Mouse (Mus musculus): Measurements from ENCODE around the gene Ncor2.
"Not testable (repeated sequence)": the region's sequence is repeated elsewhere in the genome, so short reads cannot be mapped to it uniquely, and the experiment has no call there.

The Ncor2 gene

DNA sequence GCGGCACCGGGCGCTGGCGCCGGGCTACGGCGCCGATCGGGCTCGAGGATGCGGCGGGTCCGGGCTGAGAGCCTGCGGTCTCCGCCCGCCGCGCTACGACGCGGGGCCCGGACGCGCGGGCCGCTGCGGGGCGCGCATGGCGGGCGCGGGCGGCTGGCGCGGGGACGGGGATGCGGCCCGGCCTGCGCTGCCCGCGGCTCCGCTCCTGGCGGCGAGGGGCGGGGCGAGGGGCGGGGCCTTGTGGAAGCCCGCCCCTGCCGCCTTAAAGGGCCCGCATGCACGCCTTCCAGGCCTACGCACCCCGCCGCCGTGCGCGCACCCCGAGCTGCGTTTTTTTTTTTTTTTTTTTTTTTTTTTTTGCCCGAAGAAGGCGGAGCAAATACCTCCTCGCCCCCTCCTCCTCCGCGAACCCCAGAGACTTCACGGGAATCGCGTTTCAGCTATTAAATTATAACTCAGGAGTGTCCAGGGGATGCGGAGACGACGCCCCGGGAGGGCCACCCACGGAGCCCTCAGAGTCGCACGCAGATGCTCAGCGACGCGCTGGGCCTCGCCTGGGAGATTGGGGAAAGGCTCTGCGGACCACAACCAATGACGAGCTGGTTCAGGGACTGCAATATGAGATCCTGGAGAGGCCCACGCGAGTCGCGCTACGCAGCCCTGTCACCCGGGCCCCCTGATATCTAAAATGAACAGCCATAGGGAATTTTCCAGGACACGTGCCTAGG is at the start of gene Ncor2:
TSS of gene Ncor2 (minus strand) at position 213 of the 728 bp plus-strand sequence.
- DNase-seq (ENCODE audit: low spot score in 2 of 2), result peak in 1 of 2 experiments; percentile 84

DNA sequence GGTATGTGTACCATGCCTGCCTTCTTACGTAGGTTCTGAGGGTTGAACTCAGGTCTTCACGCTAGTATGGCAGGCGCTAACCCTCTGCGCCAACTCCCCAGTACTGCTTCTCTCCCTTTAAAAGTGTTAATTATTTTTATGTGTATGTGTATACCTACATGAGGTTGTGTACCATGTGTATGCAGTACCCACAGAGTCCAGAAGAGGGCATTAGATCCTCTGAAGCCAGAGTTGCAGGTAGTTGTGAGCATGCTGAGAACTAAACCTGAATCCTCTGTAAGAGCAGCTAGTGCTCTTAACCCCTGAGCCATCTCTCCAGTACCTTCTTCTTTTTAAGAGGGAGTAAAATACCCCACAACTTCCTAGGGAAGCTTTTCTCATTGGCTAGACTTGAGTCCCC is 48.7 kb upstream of the Ncor2 start:
- no peak for DNase-seq (ENCODE audit: low spot score in 2 of 2)

- DNase-seq (ENCODE audit: low spot score in 2 of 2), result peak; percentile 48 to 83
Measured at GRCm38 (mm10) chr5:125226229-125226634, 47.2 kb upstream of the Ncor2 start.

- DNase-seq (ENCODE audit: low spot score in 2 of 2), result no peak
Measured at GRCm38 (mm10) chr5:125224925-125225324, 45.9 kb upstream of the Ncor2 start.

DNA sequence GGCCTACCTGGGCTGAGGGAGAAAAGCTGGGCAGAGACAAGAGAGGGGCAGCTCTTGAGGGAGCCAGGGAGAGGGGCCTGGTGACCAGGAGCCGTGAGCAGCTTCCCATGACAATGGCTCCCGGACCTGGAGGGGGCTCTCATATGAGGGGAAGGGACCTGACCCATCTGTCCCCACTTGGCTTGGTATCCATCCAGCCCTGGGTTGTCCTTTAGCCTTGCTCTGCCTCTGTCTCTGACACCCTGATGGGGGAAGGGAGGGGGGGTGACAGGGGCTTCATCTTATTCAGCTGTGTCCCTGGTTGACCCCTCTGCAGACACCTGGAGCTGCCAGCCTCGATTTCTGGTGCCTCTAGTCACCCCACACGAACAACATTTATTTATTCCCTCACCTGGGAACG is 44.9 kb upstream of the Ncor2 start:
- no peak for DNase-seq (ENCODE audit: low spot score in 2 of 2)

GRCm38 (mm10) chr5:125222706-125223105 is 43.7 kb upstream of the Ncor2 start:
- DNase-seq (ENCODE audit: low spot score in 2 of 2), result peak in 1 of 2 experiments; percentile 39

GRCm38 (mm10) chr5:125221868-125222267 is 42.8 kb upstream of the Ncor2 start:
- peak; percentile 71 to 90 for DNase-seq (ENCODE audit: low spot score in 2 of 2)

- no peak for DNase-seq (ENCODE audit: low spot score in 2 of 2)
Measured at GRCm38 (mm10) chr5:125217426-125218170, 38.6 kb upstream of the Ncor2 start.

DNA sequence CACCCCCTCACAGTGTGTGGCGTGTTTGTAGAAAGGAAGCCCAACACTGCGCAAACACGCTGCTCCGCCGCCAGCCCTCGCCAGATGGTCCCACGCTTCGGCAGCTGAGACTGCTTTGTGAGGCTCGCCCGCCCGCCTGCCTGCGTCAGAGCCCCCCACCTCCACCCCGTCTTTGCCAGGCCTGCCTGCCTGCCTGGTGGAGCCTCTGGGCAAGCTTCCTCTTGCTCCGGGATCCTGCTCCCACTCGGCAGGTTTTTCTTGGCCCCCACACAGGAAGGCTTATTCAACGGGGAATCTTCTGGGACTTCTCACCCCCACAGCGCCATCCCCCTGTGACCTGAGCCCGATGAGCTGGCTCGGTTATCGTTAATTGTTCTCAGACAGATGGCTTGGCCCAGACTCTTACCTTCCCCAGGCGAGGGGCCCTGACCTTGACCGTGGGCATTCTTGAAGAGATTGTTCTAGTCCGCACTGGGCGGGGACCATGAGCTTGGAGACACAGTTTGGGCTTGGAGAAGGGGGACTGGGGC is 37.0 kb upstream of the Ncor2 start:
- peak; percentile 58 to 88 for DNase-seq (ENCODE audit: low spot score in 2 of 2)

DNA sequence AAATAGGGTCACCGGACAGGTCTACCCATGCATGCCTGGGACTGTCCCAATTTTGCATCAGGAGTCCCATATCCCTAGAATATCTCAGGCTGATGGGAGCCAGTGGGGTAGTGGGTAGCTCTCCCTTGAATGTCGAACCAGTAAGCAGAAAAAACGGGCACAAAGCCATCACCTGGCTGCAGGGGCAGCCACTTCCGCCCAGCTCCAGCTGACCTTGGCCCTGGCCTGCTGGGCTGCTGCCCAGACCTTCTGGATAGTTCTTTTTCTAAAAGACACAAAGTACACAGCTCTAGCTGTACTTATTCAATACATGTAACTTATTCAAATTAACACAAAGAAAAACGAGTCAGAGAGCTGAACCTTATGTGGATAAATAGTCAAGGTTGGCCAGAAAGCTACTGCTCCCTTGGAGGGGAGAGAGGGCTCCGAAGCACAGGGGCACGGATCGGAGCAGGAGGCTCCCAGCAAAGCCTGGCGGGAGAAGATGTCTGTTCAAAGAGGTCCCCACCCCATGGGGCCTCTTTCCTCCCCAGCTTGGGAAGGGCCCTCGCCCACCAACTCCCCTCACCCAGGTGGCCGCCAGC is 36.4 kb upstream of the Ncor2 start:
- peak in 1 of 2 experiments; percentile 64 for DNase-seq (ENCODE audit: low spot score in 2 of 2)

DNA sequence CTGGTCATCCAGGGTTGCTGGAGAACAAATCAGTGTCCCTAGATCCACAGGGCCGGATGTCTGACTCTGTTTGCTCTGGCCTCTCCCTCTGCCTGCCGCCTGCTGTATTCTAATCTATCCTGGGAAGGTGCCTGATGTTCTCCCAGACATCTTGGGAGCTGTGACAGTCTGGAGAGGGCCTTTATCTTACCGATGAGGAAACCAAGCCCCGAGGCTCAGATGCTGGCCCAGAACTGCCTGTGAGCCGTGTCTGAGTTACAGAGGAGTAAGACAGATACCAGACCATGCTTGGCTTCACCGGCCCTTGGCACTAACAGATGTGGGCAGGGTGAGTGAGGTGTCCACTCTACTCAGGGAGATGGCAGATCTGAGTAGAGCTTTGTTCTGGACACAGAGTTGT is 35.0 kb upstream of the Ncor2 start:
- no peak for DNase-seq (ENCODE audit: low spot score in 2 of 2)

DNA sequence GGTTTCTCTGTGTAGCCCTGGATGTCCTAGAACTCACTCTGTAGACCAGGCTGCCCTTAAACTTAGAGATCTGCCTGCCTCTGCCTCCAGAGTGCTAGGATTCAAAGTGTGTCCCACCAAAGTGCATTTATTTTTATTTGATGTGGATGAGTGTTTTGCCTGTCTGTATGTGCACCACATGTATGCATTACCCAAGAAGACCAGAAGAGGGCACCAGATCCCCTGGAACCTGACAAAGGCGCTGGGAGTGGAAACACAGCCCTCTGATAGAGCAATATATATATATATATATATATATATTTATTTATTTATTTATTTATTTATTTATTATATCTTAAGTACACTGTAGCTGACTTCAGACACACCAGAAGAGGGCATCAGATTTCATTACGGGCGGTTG is 25.9 kb upstream of the Ncor2 start:
- not testable (repeated sequence) for DNase-seq (ENCODE audit: low spot score in 2 of 2)

DNA sequence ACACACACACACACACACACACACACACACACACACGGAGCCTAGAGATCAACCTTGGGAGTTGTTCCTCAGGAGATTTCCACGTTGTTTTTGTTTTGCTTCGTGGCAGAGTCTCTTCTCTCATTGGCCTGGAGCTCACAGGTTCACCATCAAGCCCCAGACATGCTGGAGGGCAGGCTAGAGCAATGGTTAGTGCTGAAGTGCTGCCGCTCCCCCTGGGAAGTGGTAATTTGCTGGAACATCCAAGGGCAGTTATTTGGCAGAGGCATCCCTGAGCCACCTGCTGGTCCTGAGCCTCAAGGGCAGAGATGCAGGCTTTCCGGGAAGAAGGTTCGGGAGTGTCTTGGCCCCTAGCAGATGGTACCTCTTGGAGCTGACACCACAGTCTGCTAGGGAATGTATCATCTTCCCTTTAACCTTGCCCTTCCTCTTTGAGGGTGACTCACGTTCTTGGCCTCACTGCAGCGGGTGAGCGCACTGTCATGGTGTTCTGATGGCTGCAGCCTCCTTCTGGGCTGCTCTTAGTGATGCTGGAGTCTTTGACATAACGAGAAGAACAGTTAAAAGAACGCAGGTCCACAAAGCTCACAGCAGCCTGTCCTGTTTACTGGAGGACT is 25.3 kb upstream of the Ncor2 start:
- DNase-seq (ENCODE audit: low spot score in 2 of 2), result no peak

GRCm38 (mm10) chr5:125203759-125204158 is 24.7 kb upstream of the Ncor2 start:
- DNase-seq (ENCODE audit: low spot score in 2 of 2), result peak in 1 of 2 experiments; percentile 63

DNA sequence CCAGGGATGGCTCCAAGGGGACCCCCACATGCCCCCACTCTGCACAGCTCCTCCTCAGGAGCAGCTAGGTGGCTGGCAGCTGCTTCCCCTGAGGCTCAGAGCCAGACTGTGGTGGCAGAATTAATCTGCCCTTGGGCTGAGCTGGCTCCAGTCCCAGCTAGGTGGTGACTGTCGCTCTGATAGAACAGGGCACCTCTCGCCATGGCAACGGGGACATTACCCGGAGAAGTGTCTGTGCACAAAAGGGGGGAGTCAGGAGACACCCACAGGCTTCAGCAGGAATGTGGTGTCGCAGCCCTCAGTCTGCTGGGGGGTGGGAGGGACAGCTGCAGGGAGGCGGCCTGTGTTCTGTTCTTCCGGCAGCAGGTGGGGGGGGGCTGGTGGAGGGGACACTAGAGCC is 24.1 kb upstream of the Ncor2 start:
- peak in 1 of 2 experiments; percentile 80 for DNase-seq (ENCODE audit: low spot score in 2 of 2)

- no peak for DNase-seq (ENCODE audit: low spot score in 2 of 2)
Measured at GRCm38 (mm10) chr5:125202100-125202499, 23.1 kb upstream of the Ncor2 start.

GRCm38 (mm10) chr5:125199086-125199485 is 20.1 kb upstream of the Ncor2 start:
- DNase-seq (ENCODE audit: low spot score in 2 of 2), result no peak

DNA sequence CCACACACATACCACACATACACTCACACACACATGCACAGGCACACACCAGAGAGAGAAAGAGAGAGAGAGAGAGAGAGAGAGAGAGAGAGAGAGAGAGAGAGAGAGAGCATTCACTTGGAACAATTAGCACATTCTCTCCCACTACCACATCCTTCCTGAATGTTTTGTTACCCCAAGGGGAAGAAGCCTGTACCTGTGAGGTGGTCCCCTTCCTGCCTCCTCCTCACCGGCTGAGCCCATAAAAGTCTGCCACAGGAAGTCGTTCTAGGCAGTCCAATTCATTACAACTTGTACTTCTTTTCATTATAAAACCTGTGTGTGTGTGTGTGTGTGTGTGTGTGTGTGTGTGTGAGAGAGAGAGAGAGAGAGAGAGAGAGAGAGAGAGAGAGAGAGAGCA is 18.3 kb upstream of the Ncor2 start:
- not testable (repeated sequence) for DNase-seq (ENCODE audit: low spot score in 2 of 2)

GRCm38 (mm10) chr5:125196054-125196453 is 17.0 kb upstream of the Ncor2 start:
- DNase-seq (ENCODE audit: low spot score in 2 of 2), result no peak

DNA sequence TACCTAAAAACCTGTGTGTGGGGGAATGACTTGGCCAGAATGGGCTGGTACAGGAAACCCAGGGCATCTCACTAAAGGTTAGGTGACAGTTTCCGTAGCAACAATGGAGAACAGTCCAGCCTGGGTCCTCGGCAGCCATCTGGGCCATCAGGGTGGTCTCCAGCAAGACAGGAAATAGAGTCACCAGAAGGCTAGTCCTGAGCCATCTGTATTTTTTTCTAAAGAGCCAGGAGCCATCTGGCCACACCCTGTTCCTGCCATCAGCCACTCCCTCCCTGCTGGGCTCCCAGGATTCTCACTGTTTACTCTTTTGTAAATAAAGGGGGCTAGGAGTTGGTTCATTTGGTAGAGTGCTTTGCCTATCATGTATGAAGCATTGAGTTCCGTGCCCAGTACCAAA is 16.1 kb upstream of the Ncor2 start:
- no peak for DNase-seq (ENCODE audit: low spot score in 2 of 2)

- no peak for DNase-seq (ENCODE audit: low spot score in 2 of 2)
Measured at GRCm38 (mm10) chr5:125193478-125194439, 14.7 kb upstream of the Ncor2 start.

Data from cerebellum, postnatal 4 days (tissue).